Mouse (Mus musculus): ENCODE data around the gene Psg26.
"Not testable (repeated sequence)": the region's sequence is repeated elsewhere in the genome, so short reads cannot be mapped to it uniquely, and the experiment has no call there.

Gene Psg26

GRCm38 (mm10) chr7:18484077-18484476, at the start of gene Psg26:
TSS of gene Psg26 (minus strand) at chr7:18484177.
- no peak for DNase-seq (ENCODE audit: low spot score in 2 of 2)

- no peak for DNase-seq (ENCODE audit: low spot score in 2 of 2)
These were observed 49.4 kb upstream of the Psg26 start for GRCm38 (mm10) chr7:18533420-18533819.

GRCm38 (mm10) chr7:18532169-18532568, 48.2 kb upstream of the Psg26 start, which contains the start of gene Psg25:
TSS of gene Psg25 (minus strand) at chr7:18532269.
- no peak for DNase-seq (ENCODE audit: low spot score in 2 of 2)

GRCm38 (mm10) chr7:18524668-18525067, 40.7 kb upstream of the Psg26 start:
- no peak for DNase-seq (ENCODE audit: low spot score in 2 of 2)

- DNase-seq (ENCODE audit: low spot score in 2 of 2): not testable (repeated sequence)
These were observed 28.9 kb upstream of the Psg26 start for GRCm38 (mm10) chr7:18512848-18513247.

- DNase-seq (ENCODE audit: low spot score in 2 of 2): not testable (repeated sequence)
These were observed 28.4 kb upstream of the Psg26 start for GRCm38 (mm10) chr7:18512417-18512816.

GRCm38 (mm10) chr7:18511479-18511878, 27.5 kb upstream of the Psg26 start:
- no peak for DNase-seq (ENCODE audit: low spot score in 2 of 2)

GRCm38 (mm10) chr7:18431941-18432340, 52.0 kb downstream of the Psg26 start, which contains the start of gene Psg28:
TSS of gene Psg28 (minus strand) at chr7:18432041.
- DNase-seq (ENCODE audit: low spot score in 2 of 2): not testable (repeated sequence)
